Mouse (Mus musculus): ENCODE data around the gene Gm9922. TPM values are rescaled to one million over a fixed set of nuclear protein-coding genes. Genes with fewer than 3 reads are reported as not detected.

Gene Gm9922
- total RNA-seq (2022) = 1 to 10 TPM in 3 of 4 experiments, under 1 TPM in 1; 0.67 to 4.6 (median 2.5) TPM

DNA sequence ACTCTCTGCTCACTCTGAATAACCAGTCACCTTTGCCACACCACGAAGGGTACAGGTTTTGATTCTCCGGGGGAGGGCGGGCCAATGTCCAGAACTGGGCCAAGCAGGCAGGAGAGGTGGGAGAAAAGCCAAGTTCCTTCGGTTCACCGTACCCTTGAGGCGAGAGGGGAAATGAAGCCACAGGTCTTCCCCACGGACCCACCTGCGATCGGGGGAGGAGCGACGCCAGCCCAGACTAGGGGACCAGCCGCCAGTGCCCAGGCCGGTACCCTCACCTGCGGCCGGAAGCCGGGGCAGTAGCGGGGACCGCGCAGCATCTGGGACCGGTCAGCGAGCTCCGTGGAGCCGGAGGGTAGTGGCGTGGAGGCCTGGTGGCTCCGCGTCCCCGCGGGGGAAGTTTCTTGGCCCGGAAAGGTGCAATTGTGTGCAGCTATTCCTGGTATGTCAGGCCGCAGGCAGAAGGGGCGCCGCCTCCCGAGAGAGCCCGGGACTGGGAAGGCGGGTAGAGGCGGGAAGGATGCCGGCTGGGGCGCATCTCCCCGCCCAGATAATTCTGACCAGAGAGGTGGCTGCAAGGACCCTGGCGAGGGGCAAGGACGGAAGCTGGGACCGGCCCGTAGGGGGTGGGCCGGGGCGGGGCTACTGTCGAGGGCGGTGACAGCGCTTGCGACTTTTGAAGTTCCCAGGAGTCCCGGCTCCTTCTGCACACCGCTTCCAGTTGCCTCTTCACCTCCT is at the start of gene Gm9922, which contains the start of gene Lmo7:
TSS of gene Gm9922 (minus strand) at position 578 of the 735 bp plus-strand sequence.
TSS of gene Lmo7 (plus strand) at position 721 of the 735 bp plus-strand sequence.
- peak; percentile 79 for DNase-seq

DNA sequence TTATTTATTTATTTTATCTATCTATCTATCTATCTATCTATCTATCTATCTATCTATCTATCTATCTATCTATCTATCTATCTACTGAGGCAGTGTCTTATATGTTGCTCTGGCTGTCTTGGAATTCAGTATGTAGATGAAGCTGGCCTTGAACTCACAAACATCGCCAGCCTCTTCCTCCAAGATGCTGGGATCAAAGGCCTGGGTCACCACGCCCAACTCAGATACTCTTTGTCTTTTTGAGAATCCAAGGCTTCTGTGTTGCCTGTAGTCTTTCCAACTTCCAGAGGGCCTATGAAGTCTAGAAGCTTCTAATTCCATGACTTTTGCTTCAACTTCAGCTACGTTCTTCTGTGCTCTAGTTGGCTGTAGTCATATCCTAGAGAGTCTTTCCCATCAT is 48.8 kb upstream of the Gm9922 start:
- DNase-seq = no peak

GRCm38 (mm10) chr14:101777129-101777493 is 47.5 kb upstream of the Gm9922 start:
- DNase-seq = no peak

DNA sequence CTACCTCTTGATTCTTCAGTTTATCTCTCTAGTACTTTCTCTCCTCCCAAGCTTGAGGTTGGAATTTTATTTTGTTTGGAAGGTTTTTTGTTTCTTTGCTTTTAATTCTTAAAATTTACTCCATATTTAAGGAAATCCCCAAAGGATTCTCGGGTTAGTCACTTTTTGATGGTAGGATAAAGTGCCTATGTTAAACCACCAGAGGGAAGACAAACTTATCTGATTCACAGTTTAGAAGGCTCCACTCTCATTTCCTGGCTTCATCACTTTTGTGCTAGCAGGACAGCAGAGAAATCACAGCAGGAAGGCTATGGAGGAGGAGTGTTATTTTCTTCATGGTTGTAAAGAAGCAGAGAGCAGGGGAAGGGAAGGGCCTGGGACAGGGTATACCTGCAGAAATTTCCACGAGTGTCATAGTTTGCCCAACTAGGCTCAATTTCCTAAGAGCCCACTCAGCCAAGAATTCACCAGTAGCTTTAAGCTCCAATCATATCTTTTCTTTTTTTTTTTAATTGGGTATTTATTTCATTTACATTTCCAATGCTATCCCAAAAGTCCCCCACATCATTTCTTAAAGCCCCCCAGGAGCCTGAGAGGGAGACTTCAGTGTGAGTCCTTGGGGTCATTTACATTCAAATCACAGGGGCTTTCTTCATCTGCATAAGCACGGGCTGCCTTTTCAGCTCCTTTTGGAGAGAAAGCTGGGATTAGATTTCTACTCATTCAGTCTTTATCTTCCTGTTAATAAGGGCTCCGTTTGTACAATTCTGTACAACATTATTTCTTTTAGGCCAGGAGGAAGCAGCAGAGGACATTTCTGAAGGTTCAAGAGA is 46.9 kb upstream of the Gm9922 start:
- no peak for DNase-seq

DNA sequence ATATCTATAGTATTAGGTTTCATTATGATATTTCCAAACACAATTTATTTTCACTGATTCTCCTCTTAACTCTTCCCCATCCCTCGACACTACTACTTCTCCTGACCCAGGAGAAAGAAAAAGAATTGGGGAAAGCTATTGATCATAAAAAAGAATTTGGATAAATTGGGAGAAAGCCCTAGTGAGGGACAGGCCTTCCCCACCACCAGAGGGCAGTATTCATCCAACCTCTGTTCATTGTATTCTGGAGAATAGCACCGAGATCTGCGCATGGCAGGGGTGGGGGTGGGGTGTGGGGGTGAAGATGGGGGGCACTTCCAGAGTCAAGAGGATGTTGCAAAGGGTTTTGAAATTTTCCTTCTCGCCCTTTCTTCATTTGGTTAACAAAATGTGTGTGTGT is 45.0 kb upstream of the Gm9922 start:
- no peak for DNase-seq

- no peak for DNase-seq
Observed at GRCm38 (mm10) chr14:101771756-101772155, 42.1 kb upstream of the Gm9922 start.

GRCm38 (mm10) chr14:101771336-101771735 is 41.7 kb upstream of the Gm9922 start:
- no peak for DNase-seq

DNA sequence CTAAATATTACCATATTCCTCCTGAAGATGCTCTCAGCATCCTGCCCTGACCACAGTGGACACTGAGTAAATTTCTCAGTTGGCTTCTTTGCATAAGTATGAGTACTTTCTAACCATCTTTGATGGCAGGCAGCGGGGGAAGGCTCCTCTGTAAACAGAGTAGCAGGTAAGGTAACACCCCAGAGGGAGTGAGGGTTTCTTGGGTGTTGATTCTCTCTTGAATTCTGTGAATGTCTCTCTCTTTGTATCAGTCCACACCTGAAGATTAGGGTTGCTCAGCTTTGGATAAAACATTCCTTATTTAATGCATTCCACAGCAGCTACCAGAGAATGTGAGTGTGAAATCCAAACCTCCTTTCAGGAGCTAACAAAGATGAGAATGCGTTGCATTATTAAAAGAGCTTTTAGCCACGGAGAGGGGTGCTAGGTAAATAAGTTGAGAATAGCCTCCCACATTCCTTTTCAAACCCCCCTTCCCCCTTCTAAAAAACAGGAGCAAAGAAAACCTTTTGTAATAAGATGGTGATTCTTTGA is 34.2 kb upstream of the Gm9922 start:
- DNase-seq = no peak

DNA sequence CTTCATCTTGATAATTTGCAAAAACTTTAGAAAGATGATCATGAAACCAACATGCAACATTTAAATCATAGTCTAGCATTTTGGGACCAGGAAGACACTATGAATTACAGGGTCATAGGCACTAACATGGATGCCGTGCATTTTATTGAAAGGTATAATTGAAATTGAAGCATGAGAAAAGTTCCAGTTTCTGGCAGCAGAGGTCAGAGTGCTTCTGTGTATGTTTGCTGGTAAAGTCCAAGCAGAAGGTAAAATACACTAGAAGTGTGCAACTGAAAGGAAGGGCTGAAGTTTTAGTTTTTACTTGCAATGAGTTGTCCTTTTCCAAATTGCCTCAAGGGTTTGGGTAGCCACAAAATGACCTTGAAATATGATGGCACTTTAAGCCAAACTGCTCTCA is 32.7 kb upstream of the Gm9922 start:
- DNase-seq = no peak

DNA sequence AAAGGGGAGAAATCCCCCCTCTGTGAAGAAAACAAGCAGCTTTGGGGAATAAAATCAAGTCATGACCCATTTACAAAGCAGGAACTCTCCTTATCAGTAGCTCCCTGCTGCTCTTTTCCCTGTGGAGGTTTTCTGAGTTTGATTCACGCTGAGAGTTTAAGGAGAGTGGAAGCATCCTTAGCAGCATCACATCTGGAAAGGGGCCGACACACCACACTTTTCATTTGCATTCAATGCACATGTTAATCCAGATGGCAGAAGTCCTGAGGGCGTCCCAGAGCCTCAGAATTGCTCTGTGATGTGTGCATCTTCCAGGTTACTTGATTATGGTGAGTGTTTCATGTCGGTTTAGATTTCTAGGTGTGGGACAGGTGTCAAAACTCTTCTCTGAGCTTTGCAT is 25.8 kb upstream of the Gm9922 start:
- no peak for DNase-seq

GRCm38 (mm10) chr14:101750910-101751309 is 21.3 kb upstream of the Gm9922 start:
- no peak for DNase-seq

GRCm38 (mm10) chr14:101748436-101748835 is 18.8 kb upstream of the Gm9922 start:
- no peak for DNase-seq

GRCm38 (mm10) chr14:101747811-101748210 is 18.2 kb upstream of the Gm9922 start:
- no peak for DNase-seq

DNA sequence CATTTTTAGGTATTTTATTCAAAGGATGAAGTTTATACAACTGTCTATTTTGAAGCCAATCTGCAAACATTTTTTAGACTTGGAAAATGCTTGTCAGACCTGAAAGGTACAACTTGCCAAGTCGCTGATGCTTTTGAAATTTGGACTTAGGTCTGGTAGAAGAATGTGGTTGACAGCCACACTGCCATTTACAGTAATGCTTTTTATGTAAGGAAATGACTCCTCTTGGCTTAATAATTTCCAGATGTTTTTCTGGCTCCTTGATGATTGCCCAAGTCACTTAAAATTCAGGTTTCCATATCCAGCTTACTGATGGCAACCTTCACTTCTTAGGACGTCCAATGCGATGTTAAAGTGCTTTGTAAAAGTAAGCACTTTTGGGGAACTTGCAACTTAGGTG is 17.0 kb upstream of the Gm9922 start:
- DNase-seq = no peak

DNA sequence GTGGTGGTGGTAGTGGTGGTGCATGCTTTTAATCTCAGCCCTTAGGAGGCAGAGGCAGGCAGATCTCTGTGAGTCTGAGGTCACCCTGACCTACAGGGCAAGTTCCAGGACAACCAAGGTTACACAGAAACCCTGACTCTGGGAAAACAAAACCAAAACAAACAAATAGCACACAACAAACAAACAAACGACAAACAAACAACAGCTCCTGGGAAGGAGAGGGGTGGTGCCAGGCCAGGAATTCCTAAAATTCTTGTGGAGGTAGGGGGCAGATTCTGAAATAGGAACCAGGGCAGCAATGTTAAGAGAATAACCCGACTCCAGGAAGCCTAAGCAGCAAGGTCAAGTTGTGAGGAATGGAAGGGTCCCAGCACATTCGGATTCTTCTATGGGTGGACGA is 7.9 kb upstream of the Gm9922 start:
- DNase-seq = no peak

DNA sequence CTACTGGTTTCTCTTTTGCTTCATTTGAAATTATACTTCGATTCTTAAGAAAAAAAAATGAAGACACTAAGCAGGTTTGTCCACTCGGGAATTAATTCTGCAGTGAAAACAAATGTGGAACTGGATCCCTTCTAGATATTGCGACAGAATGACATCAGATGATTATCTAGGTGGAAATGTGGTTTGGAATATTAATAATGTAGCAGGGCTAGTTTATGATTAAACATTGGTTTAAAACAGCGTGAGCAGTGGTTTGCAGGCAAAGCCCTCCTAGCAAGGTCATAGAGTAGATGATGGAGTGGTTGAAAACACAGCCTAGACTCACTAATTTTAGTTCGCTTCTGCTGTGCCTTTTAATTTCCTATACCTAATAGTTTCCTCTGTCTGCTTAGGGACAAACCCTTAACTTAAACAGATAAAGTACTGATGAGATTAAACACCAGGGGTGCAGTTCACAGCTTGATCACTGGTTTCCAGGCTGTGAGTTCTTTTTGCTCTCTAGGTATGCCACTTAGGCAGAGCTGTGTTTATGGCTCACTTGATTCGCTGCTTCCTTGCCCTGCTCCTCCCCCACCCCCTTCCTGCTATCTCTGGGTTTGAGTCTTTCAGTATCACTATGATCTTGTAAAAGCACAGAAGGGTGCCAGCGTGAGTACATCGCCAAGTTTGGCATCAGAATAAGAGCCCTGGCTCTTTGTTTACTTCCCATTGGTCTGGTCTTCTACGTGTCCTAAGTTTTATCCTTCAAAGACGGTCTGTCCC is 4.1 kb upstream of the Gm9922 start:
- DNase-seq = no peak

DNA sequence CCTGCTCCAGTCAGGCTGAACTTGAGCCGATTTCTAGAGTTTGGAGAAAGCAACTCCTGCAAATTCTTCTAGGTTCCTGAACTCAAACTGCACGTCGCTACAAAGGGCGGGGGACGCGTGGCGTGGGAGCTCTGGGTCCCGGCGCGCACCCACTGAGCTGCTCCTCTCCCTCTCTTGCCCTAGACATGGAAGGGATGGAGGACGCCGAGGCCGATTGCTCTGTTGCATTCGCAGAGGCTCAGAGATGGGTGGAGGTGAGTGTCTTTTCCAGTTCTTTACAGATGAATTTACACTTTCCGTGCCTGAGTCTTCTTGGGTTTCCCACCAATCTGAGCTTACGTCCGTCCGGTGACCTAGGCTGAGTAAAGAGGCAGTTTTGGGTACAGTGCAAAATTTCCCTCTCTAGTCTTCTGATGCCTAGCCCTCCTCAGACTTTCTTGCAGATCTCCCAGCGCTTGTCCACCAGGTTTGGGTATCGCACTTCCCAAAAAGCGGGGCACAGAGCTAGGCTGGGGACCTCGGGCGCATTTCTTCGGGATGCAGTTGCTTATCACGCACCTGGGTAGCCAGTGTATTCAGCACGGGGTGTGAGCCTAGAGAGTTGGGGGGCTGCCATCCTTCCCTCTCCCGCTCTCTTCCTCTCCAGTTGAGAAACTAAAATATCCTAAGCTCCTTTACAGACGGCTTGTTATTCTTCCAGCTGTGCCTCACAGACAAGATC is 518 bp upstream of the Gm9922 start:
- no peak for DNase-seq

- DNase-seq = no peak
Observed at GRCm38 (mm10) chr14:101714414-101714813, 15.2 kb downstream of the Gm9922 start.

GRCm38 (mm10) chr14:101707088-101707487 is 22.5 kb downstream of the Gm9922 start:
- DNase-seq = no peak

- DNase-seq = no peak
Observed at GRCm38 (mm10) chr14:101704479-101704878, 25.1 kb downstream of the Gm9922 start.

DNA sequence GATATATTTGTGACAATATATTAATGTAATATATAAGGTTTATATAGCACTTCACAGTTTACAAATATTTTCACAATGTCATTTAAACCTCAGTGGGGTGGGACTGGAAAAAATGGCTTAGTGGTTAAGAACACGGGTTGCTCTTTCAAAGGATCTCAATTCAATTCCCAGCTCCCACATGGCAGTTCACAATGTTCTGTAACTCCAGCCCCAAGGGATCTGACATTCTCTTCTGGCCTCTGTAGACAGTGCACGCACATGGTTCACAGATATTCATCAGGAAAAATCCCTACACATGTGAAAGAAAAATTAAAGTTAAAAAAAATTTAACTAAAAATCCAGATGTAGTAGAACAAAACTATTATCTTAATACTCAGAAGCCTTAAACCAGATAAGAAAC is 41.2 kb downstream of the Gm9922 start:
- no peak for DNase-seq

DNA sequence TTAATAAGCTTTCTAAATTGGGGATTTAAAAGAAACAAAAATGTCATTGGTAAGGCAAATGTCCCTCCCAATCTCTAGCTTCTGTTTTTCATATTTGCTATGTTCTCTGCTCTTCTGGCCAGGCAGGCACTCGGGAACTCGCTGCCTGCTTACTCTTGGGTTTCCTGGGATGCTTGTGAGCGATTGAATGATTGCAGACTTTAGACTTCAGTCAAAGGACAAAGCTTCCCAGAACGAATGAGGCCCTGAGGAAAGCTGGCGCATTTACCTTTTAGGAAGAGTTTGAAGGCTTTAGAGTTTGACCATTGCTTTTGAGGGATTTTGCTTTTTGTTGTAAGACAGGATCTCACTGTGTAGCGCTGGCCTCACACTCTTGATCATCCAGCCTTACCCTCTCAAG is 41.9 kb downstream of the Gm9922 start:
- no peak for DNase-seq

All from adrenal gland, adult 8-10 months (tissue).